Mouse (Mus musculus): ENCODE data around the gene Fam178b.

DNA sequence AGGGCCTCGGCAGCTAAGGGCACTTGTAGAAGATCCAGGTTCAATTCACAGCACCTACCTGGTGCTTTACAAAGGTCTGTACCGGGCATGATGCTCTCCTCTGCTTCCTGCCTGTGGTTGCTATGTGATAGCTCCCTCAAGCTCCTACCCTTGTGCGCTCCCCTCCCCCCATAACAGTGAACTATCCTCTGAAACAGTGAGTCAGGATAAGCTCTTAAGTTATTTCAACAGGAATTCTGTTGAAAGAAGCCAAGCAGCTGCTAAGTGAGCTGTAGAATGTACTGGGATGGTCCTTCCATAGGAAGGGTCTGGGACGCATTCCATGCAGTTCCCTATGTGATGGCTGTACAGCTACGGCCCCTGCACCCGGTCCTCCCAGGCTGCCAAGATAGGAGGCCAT is 149.4 kb downstream of the Fam178b start:
- no peak for TF ChIP-seq CTCF (IDR thresholded peaks at IDR 0.05; ENCODE audit: low read depth)
- no peak for TF ChIP-seq EP300 (IDR thresholded peaks at IDR 0.05; ENCODE audit: low read depth)
